Mouse (Mus musculus): ENCODE data around the gene Tns1. TPM values are rescaled to one million over a fixed set of nuclear protein-coding genes. Genes with fewer than 3 reads are reported as not detected.

Gene Tns1
- polyA plus RNA-seq, 1 experiment from 2014 or later, result 28.8 TPM

DNA sequence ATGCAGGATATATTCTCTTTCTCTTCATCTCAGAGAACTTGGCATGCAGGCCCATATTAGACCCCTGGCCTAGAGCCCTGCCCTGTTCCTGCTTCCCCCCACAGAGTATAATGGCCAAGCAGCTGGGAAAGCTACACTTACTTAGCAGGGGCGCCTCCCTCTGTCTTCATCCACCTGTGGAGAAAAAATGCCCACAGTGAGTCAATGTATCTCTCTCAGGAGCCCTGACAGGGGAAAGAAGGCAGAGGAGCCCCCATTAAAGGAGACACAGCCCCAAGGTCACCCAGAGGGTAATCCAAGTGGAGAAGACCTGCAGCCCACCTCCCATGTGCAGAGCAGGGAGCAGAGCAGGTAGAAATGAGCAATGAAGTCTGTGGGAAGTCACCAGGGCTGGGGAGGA lies 208.0 kb downstream of the Tns1 start:
- 79% methylated on average over 1 of the region's 1 CpGs for WGBS
- no peak overlapping the region for H3K4me2 ChIP-seq (replicated peaks; ENCODE audit: low read depth)

DNA sequence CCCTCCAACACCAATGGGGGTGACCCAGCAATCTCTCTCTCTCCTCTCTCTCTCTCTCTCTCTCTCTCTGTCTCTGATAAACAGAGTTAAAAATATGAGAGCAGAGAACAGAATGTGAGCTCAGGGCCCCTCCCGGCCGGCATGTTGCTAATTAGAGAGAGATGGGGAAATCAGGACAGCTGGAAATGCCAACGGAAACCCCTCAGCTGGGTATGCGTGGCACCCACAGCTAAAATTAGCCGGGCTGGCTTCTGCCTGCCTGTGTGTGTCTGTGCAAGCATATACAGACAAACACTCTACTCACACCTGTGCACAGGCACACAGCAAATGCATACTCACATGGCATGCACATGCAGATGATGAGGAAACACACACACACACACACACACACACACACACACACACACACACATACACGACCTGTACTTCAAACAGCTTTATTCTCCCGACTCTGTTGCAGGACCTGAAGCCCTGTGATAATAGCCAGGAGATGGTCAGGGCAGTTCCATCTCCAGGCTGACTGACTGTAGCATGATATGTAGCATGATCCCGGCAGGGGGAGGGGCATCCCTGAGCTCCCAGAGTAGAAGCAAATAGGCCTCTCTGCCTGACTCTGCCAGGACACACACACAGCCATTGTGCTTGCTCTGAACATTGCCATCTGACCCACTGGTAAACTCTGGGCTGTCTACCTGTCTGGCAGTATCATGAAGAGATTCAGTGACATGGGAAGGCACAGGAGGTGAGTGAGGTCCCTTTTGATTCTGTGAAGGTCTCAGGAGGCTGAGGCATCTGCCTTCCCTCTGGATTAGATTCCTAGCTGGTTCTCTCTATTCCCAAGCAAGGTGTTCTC lies 208.8 kb downstream of the Tns1 start:
- Histone ChIP-seq H3K4me3 (ENCODE audit: low read depth, low read length) (no peak overlapping the region), H3K36me3 (ENCODE audit: control insufficient read depth, insufficient read depth, low read length) (peaks cover 24% of the 10 kb centered on the region), H3K4me2 (replicated peaks; ENCODE audit: low read depth) (no peak overlapping the region), H3K4me1 (replicated peaks; ENCODE audit: control insufficient read depth, insufficient read depth) (no peaks in the 10 kb centered on the region), H3K27me3 (ENCODE audit: control insufficient read depth, insufficient read depth, low read length) (no peaks in the 10 kb centered on the region), H3K27ac (replicated peaks) (no peak overlapping the region), H3K9ac (ENCODE audit: low read length) (no peak overlapping the region), H3K9me3 (ENCODE audit: control insufficient read depth, low read length) (no peaks in the 10 kb centered on the region)
- WGBS, result 47% methylated on average over 8 of the region's 8 CpGs
- TF ChIP-seq CTCF (IDR thresholded peaks at IDR 0.05; ENCODE audit: low read depth), result no peak
- no peak for TF ChIP-seq EP300 (optimal IDR thresholded peaks at IDR 0.05)
- DNase-seq (ENCODE audit: low spot score), result no peak
- ATAC-seq (ENCODE audit: low FRiP score, low TSS enrichment), result no peak

More for the DNA sequence above, 208.0 kb downstream of the Tns1 start:
- Histone ChIP-seq H3K9me3 (ENCODE audit: control insufficient read depth, low read length) (no peaks in the 10 kb centered on the region), H3K4me1 (replicated peaks; ENCODE audit: control insufficient read depth, insufficient read depth) (no peaks in the 10 kb centered on the region), H3K9ac (ENCODE audit: low read length) (no peak overlapping the region), H3K27me3 (ENCODE audit: control insufficient read depth, insufficient read depth, low read length) (no peaks in the 10 kb centered on the region), H3K4me3 (ENCODE audit: low read depth, low read length) (no peak overlapping the region), H3K27ac (replicated peaks) (no peak overlapping the region), H3K36me3 (ENCODE audit: control insufficient read depth, insufficient read depth, low read length) (peaks cover 31% of the 10 kb centered on the region)
- no peak for ATAC-seq (ENCODE audit: low FRiP score, low TSS enrichment)
- no peak for DNase-seq (ENCODE audit: low spot score)
- TF ChIP-seq CTCF (IDR thresholded peaks at IDR 0.05; ENCODE audit: low read depth) (no peak), EP300 (optimal IDR thresholded peaks at IDR 0.05) (no peak)

DNA sequence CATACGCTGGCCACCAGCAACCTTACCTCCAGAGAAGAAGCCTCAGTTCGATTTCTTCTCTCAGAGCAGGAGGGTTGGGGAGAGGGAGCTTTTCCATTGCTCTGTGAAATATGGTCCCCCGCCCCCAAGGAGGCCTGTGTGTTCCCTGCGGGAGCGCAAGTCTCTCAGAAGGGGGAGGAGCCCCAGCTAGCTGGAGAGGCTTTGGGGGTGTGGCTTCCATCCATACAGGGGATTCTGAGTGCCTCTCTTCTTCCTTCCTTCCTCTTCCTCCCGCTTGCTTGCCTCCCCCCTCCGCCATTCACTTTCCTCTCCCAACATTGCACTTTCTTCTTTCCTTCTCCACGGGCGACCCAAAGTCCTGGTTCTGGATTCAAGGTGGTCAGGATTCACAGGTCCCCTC lies 210.2 kb downstream of the Tns1 start:
- Histone ChIP-seq H3K4me3 (ENCODE audit: low read depth, low read length) (no peak overlapping the region), H3K9ac (ENCODE audit: low read length) (no peak overlapping the region), H3K36me3 (ENCODE audit: control insufficient read depth, insufficient read depth, low read length) (peaks cover 20% of the 10 kb centered on the region), H3K4me1 (replicated peaks; ENCODE audit: control insufficient read depth, insufficient read depth) (no peaks in the 10 kb centered on the region), H3K4me2 (replicated peaks; ENCODE audit: low read depth) (no peak overlapping the region), H3K27ac (replicated peaks) (no peak overlapping the region), H3K9me3 (ENCODE audit: control insufficient read depth, low read length) (no peaks in the 10 kb centered on the region), H3K27me3 (ENCODE audit: control insufficient read depth, insufficient read depth, low read length) (no peaks in the 10 kb centered on the region)
- 41% methylated on average over 9 of the region's 9 CpGs for WGBS
- DNase-seq (ENCODE audit: low spot score), result no peak
- TF ChIP-seq EP300 (optimal IDR thresholded peaks at IDR 0.05) (no peak), CTCF (IDR thresholded peaks at IDR 0.05; ENCODE audit: low read depth) (no peak)
- ATAC-seq (ENCODE audit: low FRiP score, low TSS enrichment), result no peak

DNA sequence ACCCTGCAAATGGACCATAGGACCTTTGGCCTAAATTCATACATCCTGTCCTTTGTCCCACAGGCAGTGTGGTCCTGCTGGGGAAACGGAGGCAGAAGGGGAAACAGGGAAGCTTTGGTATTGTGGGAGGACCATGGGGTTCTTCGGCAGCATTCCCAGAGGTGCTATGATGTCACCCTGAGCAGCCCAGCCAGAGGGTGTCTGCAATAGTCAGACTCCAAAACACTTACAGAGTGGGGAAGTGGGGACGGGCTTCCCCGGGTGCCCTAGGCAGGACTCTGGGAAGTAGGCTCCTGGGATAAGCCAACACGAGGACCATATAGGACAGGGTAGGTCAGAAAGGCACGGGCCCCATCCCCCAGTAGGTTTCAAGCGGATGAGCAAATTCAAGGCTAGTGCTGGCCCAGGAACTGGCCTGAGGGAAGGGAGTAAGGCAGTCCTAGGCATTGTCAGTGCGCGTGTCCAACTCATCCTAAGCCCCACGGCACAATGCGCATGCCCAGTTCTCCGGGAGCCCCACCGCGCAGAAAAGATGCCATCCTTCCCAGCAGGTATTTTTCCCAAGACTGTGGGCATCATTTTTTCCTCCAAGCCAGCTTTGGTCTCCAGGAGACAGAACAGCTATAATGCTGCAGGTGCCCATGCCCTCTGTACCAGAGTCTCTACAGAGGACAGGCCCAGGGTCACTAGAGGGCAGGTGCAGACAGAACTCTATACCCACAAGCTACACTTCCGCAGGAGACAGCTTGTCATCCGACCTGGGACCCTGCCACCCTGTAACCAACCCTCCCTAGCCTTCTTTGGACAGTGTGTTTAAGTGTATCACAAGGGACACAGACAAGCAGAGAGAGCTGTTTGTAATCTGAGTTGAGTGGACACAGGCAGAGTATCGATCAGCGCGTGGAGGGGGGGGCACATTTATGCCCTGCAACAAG lies 210.9 kb downstream of the Tns1 start:
- Histone ChIP-seq H3K27ac (replicated peaks) (no peak overlapping the region), H3K27me3 (ENCODE audit: control insufficient read depth, insufficient read depth, low read length) (no peaks in the 10 kb centered on the region), H3K9me3 (ENCODE audit: control insufficient read depth, low read length) (no peaks in the 10 kb centered on the region), H3K4me1 (replicated peaks; ENCODE audit: control insufficient read depth, insufficient read depth) (no peaks in the 10 kb centered on the region), H3K9ac (ENCODE audit: low read length) (no peak overlapping the region), H3K4me2 (replicated peaks; ENCODE audit: low read depth) (no peak overlapping the region), H3K4me3 (ENCODE audit: low read depth, low read length) (no peak overlapping the region), H3K36me3 (ENCODE audit: control insufficient read depth, insufficient read depth, low read length) (peaks cover 20% of the 10 kb centered on the region)
- DNase-seq (ENCODE audit: low spot score), result no peak
- 79% methylated on average over 19 of the region's 19 CpGs for WGBS
- no peak for TF ChIP-seq EP300 (optimal IDR thresholded peaks at IDR 0.05)
- no peak for ATAC-seq (ENCODE audit: low FRiP score, low TSS enrichment)

DNA sequence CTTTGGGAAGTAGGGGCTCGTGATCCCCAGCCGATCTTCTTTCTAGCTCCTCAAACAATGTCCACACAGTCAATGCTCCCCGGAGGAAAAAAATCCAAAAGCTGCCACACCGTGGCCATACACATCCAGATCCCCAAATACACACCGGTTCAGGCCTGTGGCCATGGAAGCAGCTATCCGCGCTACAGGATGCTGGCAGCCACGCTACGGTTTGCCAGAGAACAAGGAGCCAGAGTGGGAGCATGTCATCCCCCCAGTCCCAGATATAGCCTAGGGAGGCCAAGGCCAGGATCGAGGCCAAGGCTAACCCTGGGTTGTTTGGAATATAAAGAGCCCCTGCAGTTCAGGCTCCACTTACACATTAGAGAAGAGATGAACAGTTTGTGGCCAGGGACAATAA lies 211.8 kb downstream of the Tns1 start:
- Histone ChIP-seq H3K9me3 (ENCODE audit: control insufficient read depth, low read length) (no peaks in the 10 kb centered on the region), H3K27ac (replicated peaks) (no peak overlapping the region), H3K27me3 (ENCODE audit: control insufficient read depth, insufficient read depth, low read length) (no peaks in the 10 kb centered on the region), H3K36me3 (ENCODE audit: control insufficient read depth, insufficient read depth, low read length) (peaks cover 15% of the 10 kb centered on the region; the same call in 1 of the 2 replicates), H3K9ac (ENCODE audit: low read length) (no peak overlapping the region), H3K4me1 (replicated peaks; ENCODE audit: control insufficient read depth, insufficient read depth) (no peaks in the 10 kb centered on the region), H3K4me3 (ENCODE audit: low read depth, low read length) (no peak overlapping the region), H3K4me2 (replicated peaks; ENCODE audit: low read depth) (no peak overlapping the region)
- no peak for ATAC-seq (ENCODE audit: low FRiP score, low TSS enrichment)
- 79% methylated on average over 10 of the region's 10 CpGs for WGBS
- TF ChIP-seq EP300 (optimal IDR thresholded peaks at IDR 0.05), result no peak
- no peak for TF ChIP-seq CTCF (IDR thresholded peaks at IDR 0.05; ENCODE audit: low read depth)
- no peak for DNase-seq (ENCODE audit: low spot score)
